Mouse (Mus musculus): Measurements from ENCODE around the gene Plcxd1.
"Not testable (repeated sequence)": the region's sequence is repeated elsewhere in the genome, so short reads cannot be mapped to it uniquely, and the experiment has no call there.

Plcxd1 gene

GRCm38 (mm10) chr5:110099656-110100580 lies at the start of gene Plcxd1:
Plcxd1 (plus strand) TSS chr5:110099969.
- no peak for DNase-seq (ENCODE audit: low read depth)

GRCm38 (mm10) chr5:110057637-110058408 lies 41.9 kb upstream of the Plcxd1 start:
- DNase-seq (ENCODE audit: low read depth): peak; percentile 86

- DNase-seq (ENCODE audit: low read depth): not testable (repeated sequence)
These were observed 27.4 kb upstream of the Plcxd1 start, which contains the start of gene Gm17655 for GRCm38 (mm10) chr5:110072413-110072812. Gm17655 (minus strand) TSS chr5:110072513.

GRCm38 (mm10) chr5:110082961-110083360 lies 16.8 kb upstream of the Plcxd1 start:
- DNase-seq (ENCODE audit: low read depth): no peak

GRCm38 (mm10) chr5:110086161-110086866 lies 13.5 kb upstream of the Plcxd1 start:
- DNase-seq (ENCODE audit: low read depth): no peak

GRCm38 (mm10) chr5:110091546-110091945 lies 8.2 kb upstream of the Plcxd1 start:
- DNase-seq (ENCODE audit: low read depth): no peak

- DNase-seq (ENCODE audit: low read depth): peak; percentile 88
These were observed 5.5 kb upstream of the Plcxd1 start, which contains the start of gene Gm35315 for GRCm38 (mm10) chr5:110094030-110094846. Gm35315 (minus strand) TSS chr5:110094420.

GRCm38 (mm10) chr5:110094847-110095213 lies 4.9 kb upstream of the Plcxd1 start:
- DNase-seq (ENCODE audit: low read depth): no peak

- no peak for DNase-seq (ENCODE audit: low read depth)
These were observed 735 bp upstream of the Plcxd1 start for GRCm38 (mm10) chr5:110098991-110099477.

GRCm38 (mm10) chr5:110100921-110101631 lies 1.3 kb downstream of the Plcxd1 start:
- DNase-seq (ENCODE audit: low read depth): no peak

- no peak for DNase-seq (ENCODE audit: low read depth)
These were observed 2.1 kb downstream of the Plcxd1 start for GRCm38 (mm10) chr5:110101716-110102347.

- DNase-seq (ENCODE audit: low read depth): no peak
These were observed 2.7 kb downstream of the Plcxd1 start for GRCm38 (mm10) chr5:110102429-110102828.

GRCm38 (mm10) chr5:110102853-110103625 lies 3.3 kb downstream of the Plcxd1 start:
- DNase-seq (ENCODE audit: low read depth): no peak

- no peak for DNase-seq (ENCODE audit: low read depth)
These were observed 4.3 kb downstream of the Plcxd1 start for GRCm38 (mm10) chr5:110103901-110104615.

- DNase-seq (ENCODE audit: low read depth): no peak
These were observed 5.0 kb downstream of the Plcxd1 start for GRCm38 (mm10) chr5:110104616-110105380.

GRCm38 (mm10) chr5:110106140-110106871 lies 6.5 kb downstream of the Plcxd1 start:
- DNase-seq (ENCODE audit: low read depth): no peak
